Mouse (Mus musculus) ES-Bruce4 (cell line): ENCODE measurements around the gene Rev1.

Source experiments
- CTCF ChIP-seq: IDR thresholded peaks from one replicate; pipeline ENCODE4 v1.8.1; 2011; ENCODE audit warnings: low read depth, low read length
- EP300 ChIP-seq: IDR thresholded peaks from 2 replicates; pipeline ENCODE4 v1.6.1; 2011; ENCODE audit warnings: low read depth, low read length; ENCODE audit not compliant: insufficient read depth
- POLR2A ChIP-seq: IDR thresholded peaks from one replicate; pipeline ENCODE4 v1.8.1; 2011; ENCODE audit warnings: low read length; ENCODE audit not compliant: insufficient read depth

DNA sequence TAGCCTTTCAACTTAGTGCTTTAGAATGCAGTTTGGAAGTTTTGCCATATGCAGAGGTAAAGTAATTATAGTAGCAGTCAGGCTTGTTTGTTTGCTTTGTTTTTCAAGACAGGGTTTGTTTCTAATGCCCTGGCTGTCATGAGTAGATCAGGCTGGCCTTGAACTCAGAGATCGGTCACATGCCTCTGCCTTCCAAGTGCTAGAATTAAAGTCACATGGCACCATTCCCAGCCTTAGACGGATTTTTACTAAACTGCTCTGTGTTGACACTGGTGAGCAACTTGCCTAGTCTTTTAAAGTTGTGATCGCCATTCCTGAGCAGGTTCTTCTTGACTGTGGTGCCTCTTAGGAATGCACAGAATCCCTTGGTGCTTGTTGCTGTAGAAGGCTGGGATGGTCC lies 122.9 kb downstream of the Rev1 start:
- no peak for TF ChIP-seq POLR2A
- no peak for TF ChIP-seq CTCF
- no peak for TF ChIP-seq EP300
